Mouse (Mus musculus): ENCODE results near the gene Notch1. TPM values are rescaled to one million over a fixed set of nuclear protein-coding genes. Genes with fewer than 3 reads are reported as not detected.
A peak's percentile ranks its signal among the peaks of the same experiment; 100 is the strongest.

Gene Notch1
- polyA plus RNA-seq, 1 experiment from 2014 or later = 2.8 TPM

- Histone ChIP-seq H3K4me1 (replicated peaks) (peaks cover 15% of the 10 kb centered on the region), H3K36me3 (replicated peaks) (no peaks in the 10 kb centered on the region), H3K4me2 (no peak overlapping the region), H3K4me3 (replicated peaks) (no peak overlapping the region), H3K27ac (replicated peaks) (no peak overlapping the region), H3K9ac (no peak overlapping the region), H3K9me3 (replicated peaks) (no peaks in the 10 kb centered on the region), H3K27me3 (no peaks in the 10 kb centered on the region)
- 55% methylated on average over 5 of the region's 5 CpGs for WGBS (ENCODE audit: insufficient replicate concordance)
- no peak for ATAC-seq (ENCODE audit: insufficient read depth)
These were observed 16.8 kb upstream of the Notch1 start for GRCm38 (mm10) chr2:26533249-26533648.

- peaks cover 15% of the 10 kb centered on the region for H3K4me1 ChIP-seq (replicated peaks)
- H3K9me3 ChIP-seq (replicated peaks) = no peaks in the 10 kb centered on the region
- H3K27ac ChIP-seq (replicated peaks) = no peak overlapping the region
- no peak for ATAC-seq (ENCODE audit: insufficient read depth)
- no peak overlapping the region for H3K4me2 ChIP-seq
- H3K27me3 ChIP-seq = no peaks in the 10 kb centered on the region
- H3K36me3 ChIP-seq (replicated peaks) = no peaks in the 10 kb centered on the region
- H3K4me3 ChIP-seq (replicated peaks) = no peak overlapping the region
- 67% methylated on average over 6 of the region's 6 CpGs for WGBS (ENCODE audit: insufficient replicate concordance)
- no peak overlapping the region for H3K9ac ChIP-seq
These were observed 15.4 kb upstream of the Notch1 start for GRCm38 (mm10) chr2:26531829-26532228.

DNA sequence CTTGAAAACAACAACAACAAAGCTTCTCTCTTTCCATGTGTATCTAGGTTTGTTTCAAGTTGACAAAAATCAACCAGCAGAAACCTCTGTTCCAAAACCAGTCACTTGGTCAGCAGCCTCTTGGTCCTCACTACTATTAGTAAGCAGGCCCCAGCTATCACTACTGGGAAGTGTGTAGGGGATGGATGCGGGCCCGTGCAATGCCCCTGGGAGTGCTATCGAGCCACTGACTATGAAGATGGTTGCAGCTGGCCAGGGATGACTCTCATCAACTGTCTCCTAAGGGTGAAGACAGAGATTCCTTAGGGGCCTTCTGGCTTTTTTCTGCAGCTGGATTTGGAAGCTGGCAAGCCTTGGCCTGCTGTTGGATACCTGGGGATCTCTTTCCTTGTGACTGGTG is 13.4 kb upstream of the Notch1 start:
- Histone ChIP-seq H3K27me3 (no peaks in the 10 kb centered on the region), H3K9ac (no peak overlapping the region), H3K9me3 (replicated peaks) (no peaks in the 10 kb centered on the region), H3K4me2 (no peak overlapping the region), H3K4me1 (replicated peaks) (peaks cover 17% of the 10 kb centered on the region), H3K27ac (replicated peaks) (no peak overlapping the region), H3K4me3 (replicated peaks) (no peak overlapping the region), H3K36me3 (replicated peaks) (no peaks in the 10 kb centered on the region)
- 58% methylated on average over 3 of the region's 3 CpGs for WGBS (ENCODE audit: insufficient replicate concordance)
- ATAC-seq (ENCODE audit: insufficient read depth) = no peak

DNA sequence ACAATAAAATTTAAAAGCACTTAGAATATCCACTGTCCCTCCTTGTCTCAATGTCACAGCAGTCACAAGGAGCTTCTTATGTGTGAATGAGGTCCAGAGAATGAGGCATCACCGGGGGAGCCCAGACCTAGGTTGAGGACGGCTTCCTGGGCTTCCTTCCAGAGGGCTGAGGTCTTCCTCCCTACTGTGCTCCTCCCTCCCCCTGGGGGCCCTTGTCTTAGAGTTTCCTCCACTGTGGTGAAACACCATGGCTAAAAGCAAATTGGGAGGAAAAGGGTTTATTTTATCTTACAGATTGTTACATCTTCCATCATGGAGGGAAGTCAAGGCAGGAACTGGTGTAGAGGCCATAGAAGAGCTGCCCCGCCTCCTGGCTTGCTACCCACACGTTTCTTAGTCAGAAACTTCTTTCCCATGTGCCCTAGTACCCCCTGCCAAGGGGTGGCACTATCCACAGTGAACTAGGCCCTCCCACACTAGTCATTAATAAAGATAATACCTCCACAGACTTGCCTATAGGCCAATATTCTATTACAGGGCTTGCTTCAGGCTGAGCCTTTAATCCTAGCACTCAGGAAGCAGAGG is 12.8 kb upstream of the Notch1 start:
- H3K27ac ChIP-seq (replicated peaks) = no peak overlapping the region
- no peak for ATAC-seq (ENCODE audit: insufficient read depth)
- H3K9me3 ChIP-seq (replicated peaks) = no peaks in the 10 kb centered on the region
- 30% methylated on average over 4 of the region's 4 CpGs for WGBS (ENCODE audit: insufficient replicate concordance)
- peaks cover 11% of the 10 kb centered on the region for H3K4me1 ChIP-seq (replicated peaks)
- H3K27me3 ChIP-seq = no peaks in the 10 kb centered on the region
- H3K9ac ChIP-seq = no peak overlapping the region
- no peaks in the 10 kb centered on the region for H3K36me3 ChIP-seq (replicated peaks)
- H3K4me2 ChIP-seq = no peak overlapping the region
- no peak overlapping the region for H3K4me3 ChIP-seq (replicated peaks)

- 56% methylated on average over 11 of the region's 11 CpGs for WGBS (ENCODE audit: insufficient replicate concordance)
- H3K4me1 ChIP-seq (replicated peaks) = peaks cover 9% of the 10 kb centered on the region; the same call in 1 of the 2 replicates
- no peak overlapping the region for H3K4me3 ChIP-seq (replicated peaks)
- H3K36me3 ChIP-seq (replicated peaks) = no peaks in the 10 kb centered on the region
- H3K4me2 ChIP-seq = no peak overlapping the region
- no peaks in the 10 kb centered on the region for H3K9me3 ChIP-seq (replicated peaks)
- no peak for ATAC-seq (ENCODE audit: insufficient read depth)
- no peak overlapping the region for H3K9ac ChIP-seq
- H3K27ac ChIP-seq (replicated peaks) = peak overlapping the region; percentile 41; the same call in 1 of the 2 replicates
- H3K27me3 ChIP-seq = no peaks in the 10 kb centered on the region
These were observed 10.2 kb upstream of the Notch1 start for GRCm38 (mm10) chr2:26526443-26527257.

DNA sequence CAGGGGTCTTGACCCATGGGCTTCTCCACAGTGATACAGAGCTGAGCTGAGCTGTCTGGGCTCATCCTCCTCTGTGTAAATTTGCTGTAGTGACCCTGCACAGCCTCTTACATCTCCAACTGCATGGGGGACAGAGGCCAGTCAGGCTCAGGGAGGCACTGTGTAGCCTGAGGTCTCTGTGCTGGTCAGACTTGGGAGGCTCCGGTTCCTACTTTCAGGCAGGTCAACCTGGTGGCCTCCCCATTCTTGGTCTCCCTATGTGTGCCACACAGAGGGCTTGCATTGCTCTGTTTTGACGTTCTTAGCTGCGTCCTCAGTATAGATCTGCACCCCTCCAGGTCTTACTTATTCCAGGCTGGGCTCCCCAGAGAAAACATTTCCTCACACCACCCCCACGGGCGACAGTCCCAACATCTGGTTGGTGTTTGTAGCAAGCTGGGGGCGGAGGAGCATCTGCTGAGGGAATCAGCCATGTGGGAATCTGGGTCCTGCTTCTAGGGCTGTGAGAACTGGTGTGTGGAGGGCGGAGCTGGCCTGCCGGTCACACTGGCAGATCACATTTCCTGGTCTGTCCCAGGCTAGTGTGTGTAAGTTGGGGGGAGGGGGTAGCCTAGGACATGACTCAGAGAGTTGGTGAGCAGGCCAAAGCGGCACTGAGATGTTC is 9.0 kb upstream of the Notch1 start:
- H3K4me3 ChIP-seq (replicated peaks) = no peak overlapping the region
- no peak overlapping the region for H3K9ac ChIP-seq

GRCm38 (mm10) chr2:26522327-26522726 is 5.9 kb upstream of the Notch1 start:
- peaks cover 6% of the 10 kb centered on the region; the same call in 1 of the 2 replicates for H3K4me1 ChIP-seq (replicated peaks)
- H3K9me3 ChIP-seq (replicated peaks) = no peaks in the 10 kb centered on the region
- no peak overlapping the region for H3K4me3 ChIP-seq (replicated peaks)

More for the DNA sequence above, 9.0 kb upstream of the Notch1 start:
- Histone ChIP-seq H3K27ac (replicated peaks) (no peak overlapping the region), H3K36me3 (replicated peaks) (no peaks in the 10 kb centered on the region), H3K4me2 (no peak overlapping the region), H3K4me1 (replicated peaks) (peaks cover 9% of the 10 kb centered on the region; the same call in 1 of the 2 replicates), H3K9me3 (replicated peaks) (no peaks in the 10 kb centered on the region), H3K27me3 (no peaks in the 10 kb centered on the region)
- no peak for ATAC-seq (ENCODE audit: insufficient read depth)
- 22% methylated on average over 9 of the region's 9 CpGs for WGBS (ENCODE audit: insufficient replicate concordance)

DNA sequence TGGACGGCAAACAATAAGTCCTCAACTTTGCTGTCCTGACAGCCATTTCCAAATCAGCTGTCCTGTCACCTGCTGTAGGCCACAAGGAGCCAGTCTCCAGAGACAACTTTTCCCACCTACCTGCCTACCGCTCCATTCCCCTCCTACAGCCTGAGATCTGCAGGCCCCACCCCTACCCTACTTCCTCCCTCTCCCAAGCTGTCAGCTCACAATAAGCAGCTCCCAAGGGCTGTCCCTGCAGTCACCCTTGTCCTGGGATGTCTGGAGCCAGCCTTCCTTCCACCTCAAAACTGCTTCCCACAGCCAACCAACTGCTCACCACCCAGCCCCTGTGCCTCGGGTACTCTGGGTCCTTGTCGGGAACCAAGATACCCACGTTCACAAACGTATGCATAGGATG is 3.3 kb upstream of the Notch1 start:
- H3K9me3 ChIP-seq (replicated peaks) = no peaks in the 10 kb centered on the region
- H3K4me2 ChIP-seq = no peak overlapping the region
- no peak overlapping the region for H3K9ac ChIP-seq
- H3K4me1 ChIP-seq (replicated peaks) = 0 out of 2 replicates have a peak, but pooled peaks cover 4% of the 10 kb centered on the region
- WGBS (ENCODE audit: insufficient replicate concordance) = 76% methylated on average over 6 of the region's 6 CpGs
- H3K27me3 ChIP-seq = no peaks in the 10 kb centered on the region
- no peak for ATAC-seq (ENCODE audit: insufficient read depth)
- H3K36me3 ChIP-seq (replicated peaks) = no peaks in the 10 kb centered on the region
- no peak overlapping the region for H3K27ac ChIP-seq (replicated peaks)
- H3K4me3 ChIP-seq (replicated peaks) = no peak overlapping the region

More at GRCm38 (mm10) chr2:26522327-26522726, 5.9 kb upstream of the Notch1 start:
- no peaks in the 10 kb centered on the region for H3K27me3 ChIP-seq
- H3K36me3 ChIP-seq (replicated peaks) = no peaks in the 10 kb centered on the region
- H3K27ac ChIP-seq (replicated peaks) = no peak overlapping the region
- ATAC-seq (ENCODE audit: insufficient read depth) = no peak
- no peak overlapping the region for H3K4me2 ChIP-seq
- WGBS (ENCODE audit: insufficient replicate concordance) = 69% methylated on average over 4 of the region's 4 CpGs
- H3K9ac ChIP-seq = no peak overlapping the region

GRCm38 (mm10) chr2:26516987-26517386 is 524 bp upstream of the Notch1 start:
- no peak for ATAC-seq (ENCODE audit: insufficient read depth)
- WGBS (ENCODE audit: insufficient replicate concordance) = 67% methylated on average over 5 of the region's 5 CpGs
- Histone ChIP-seq H3K27me3 (no peaks in the 10 kb centered on the region), H3K4me2 (no peak overlapping the region), H3K36me3 (replicated peaks) (no peaks in the 10 kb centered on the region), H3K9ac (no peak overlapping the region), H3K4me1 (replicated peaks) (0 out of 2 replicates have a peak, but pooled peaks cover 4% of the 10 kb centered on the region), H3K4me3 (replicated peaks) (no peak overlapping the region), H3K9me3 (replicated peaks) (no peaks in the 10 kb centered on the region), H3K27ac (replicated peaks) (no peak overlapping the region)

DNA sequence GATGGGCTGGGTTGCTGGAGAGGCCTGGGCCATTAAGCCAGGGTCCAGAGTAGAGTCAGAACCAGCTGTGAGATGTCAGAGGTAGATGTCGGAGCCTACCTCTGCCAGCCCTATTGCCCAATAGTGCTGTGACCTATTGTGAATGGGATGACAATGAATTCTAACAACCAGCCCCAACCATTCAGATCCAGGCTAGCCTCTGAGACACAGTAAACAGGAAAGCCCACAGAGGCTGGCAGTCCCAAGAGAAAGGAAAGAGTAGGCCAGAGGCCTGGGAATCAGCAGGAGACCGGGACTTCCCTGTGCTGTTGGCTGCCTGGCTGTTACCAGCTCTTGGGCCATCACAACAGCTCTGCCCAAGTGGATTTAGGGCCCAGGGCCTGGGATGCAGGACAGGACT is 1.1 kb downstream of the Notch1 start:
- no peaks in the 10 kb centered on the region for H3K36me3 ChIP-seq (replicated peaks)
- H3K9me3 ChIP-seq (replicated peaks) = no peaks in the 10 kb centered on the region
- no peak overlapping the region for H3K27ac ChIP-seq (replicated peaks)
- no peak overlapping the region for H3K4me2 ChIP-seq
- WGBS (ENCODE audit: insufficient replicate concordance) = 76% methylated on average over 2 of the region's 2 CpGs
- H3K4me3 ChIP-seq (replicated peaks) = no peak overlapping the region
- no peaks in the 10 kb centered on the region for H3K27me3 ChIP-seq
- H3K9ac ChIP-seq = no peak overlapping the region
- 0 out of 2 replicates have a peak, but pooled peaks cover 4% of the 10 kb centered on the region for H3K4me1 ChIP-seq (replicated peaks)
- no peak for ATAC-seq (ENCODE audit: insufficient read depth)

- WGBS (ENCODE audit: insufficient replicate concordance) = 21% methylated on average over 4 of the region's 4 CpGs
- H3K4me1 ChIP-seq (replicated peaks) = 0 out of 2 replicates have a peak, but pooled peaks cover 4% of the 10 kb centered on the region
- no peaks in the 10 kb centered on the region; the same call in 1 of the 2 replicates for H3K27me3 ChIP-seq
- H3K4me2 ChIP-seq = no peak overlapping the region
- no peak overlapping the region for H3K4me3 ChIP-seq (replicated peaks)
- no peak for ATAC-seq (ENCODE audit: insufficient read depth)
- H3K27ac ChIP-seq (replicated peaks) = no peak overlapping the region
- H3K9ac ChIP-seq = no peak overlapping the region
- H3K36me3 ChIP-seq (replicated peaks) = no peaks in the 10 kb centered on the region
- H3K9me3 ChIP-seq (replicated peaks) = no peaks in the 10 kb centered on the region
These were observed 3.2 kb downstream of the Notch1 start for GRCm38 (mm10) chr2:26513105-26513745.
